Mouse (Mus musculus): ENCODE measurements around the gene Pde6g.

Pde6g gene

DNA sequence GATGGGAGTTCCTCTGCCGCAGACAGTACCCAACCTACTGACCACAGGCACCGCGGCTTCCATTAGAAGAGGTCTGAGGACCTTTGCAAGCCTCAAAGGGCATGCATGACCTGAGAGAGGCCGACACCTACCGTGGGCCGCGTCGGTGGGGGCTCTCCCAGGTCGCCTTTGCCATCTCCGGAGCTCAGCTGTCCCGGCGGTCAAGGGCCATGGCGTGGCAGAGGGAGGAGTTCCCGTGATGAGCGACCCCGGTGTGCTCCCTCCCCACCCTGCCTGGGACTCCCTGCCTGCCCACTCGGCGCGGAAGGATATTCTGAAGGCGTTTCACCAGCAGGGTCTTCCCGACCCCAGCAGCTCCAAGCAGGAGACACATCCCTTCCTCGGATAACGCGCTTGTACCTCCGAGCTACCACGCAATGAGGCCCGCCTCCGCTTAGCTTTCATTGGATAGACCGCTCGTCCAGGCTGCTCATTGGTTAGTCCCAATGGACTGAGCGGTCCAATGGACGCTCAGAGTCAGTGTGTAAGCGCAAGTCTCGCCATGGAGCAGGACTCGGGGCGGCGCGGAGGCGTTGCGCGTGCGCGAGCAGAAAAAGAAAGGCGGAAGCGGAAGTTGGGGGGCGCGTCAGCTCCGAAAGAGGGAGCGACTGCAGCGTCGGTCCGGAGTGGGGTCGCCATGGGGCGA is 13.9 kb upstream of the Pde6g start, which contains the start of gene Arl16:
Gene Arl16 (minus strand): TSS at position 557 of the 685 bp plus-strand sequence.
- peak; percentile 94 to 95 for DNase-seq (ENCODE audit: low spot score in 2 of 2)

DNA sequence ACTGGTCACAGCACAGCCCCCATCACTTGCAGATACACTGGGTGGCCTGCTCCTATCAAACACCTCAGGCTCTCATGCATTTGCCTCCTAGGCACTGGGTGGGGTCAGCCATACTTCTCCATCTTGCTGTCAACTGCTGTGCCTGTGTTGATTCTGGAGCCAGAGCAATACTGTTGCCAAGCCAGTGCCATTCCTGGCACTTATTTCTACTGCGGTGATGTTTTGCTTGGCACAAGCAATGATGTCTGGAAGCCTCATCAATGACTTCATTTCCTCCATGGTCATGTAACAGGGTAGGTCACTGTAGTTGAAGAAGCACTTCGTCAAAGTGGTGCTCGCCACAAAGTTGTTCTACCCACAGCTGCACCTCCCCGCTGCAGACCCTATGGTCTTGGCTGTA is 12.2 kb upstream of the Pde6g start:
- DNase-seq (ENCODE audit: low spot score in 2 of 2), result no peak

GRCm38 (mm10) chr11:120464365-120464764 is 11.1 kb upstream of the Pde6g start:
- DNase-seq (ENCODE audit: low spot score in 2 of 2), result no peak

GRCm38 (mm10) chr11:120463536-120463935 is 10.2 kb upstream of the Pde6g start:
- no peak for DNase-seq (ENCODE audit: low spot score in 2 of 2)

DNA sequence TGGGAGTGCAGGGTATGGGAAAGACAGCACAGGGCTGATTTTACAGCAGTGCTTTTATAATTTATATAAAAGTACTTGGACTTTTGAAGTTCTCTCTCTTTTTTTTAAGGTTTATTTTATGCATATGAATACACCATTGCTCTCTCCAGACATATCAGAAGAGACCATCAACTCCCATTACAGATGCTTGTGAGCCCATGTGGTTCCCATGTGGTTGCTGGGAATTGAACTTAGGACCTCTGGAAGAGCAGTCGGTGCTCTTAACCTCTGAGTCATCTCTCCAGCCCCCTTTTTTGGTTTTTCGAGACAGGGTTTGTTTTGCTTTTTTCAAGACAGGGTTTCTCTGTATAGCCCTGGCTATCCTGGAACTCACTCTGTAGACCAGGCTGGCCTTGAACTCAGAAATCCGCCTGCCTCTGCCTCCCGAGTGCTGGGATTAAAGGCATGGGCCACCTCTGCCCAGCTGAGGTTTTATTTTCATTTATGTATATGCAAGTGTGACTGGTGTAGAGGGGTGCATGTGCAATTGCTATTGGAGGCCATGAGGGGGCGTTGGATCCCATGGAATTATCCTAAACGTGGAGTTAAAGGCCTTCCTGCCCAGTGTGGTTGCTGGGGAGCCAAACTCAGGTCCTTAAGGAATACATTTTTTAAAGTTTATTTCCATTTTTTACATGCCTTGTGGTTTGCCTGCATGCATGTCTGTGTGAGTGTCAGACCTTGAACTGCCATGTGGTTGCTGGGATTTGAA is 5.7 kb upstream of the Pde6g start:
- no peak for DNase-seq (ENCODE audit: low spot score in 2 of 2)

GRCm38 (mm10) chr11:120457772-120458751 is 4.8 kb upstream of the Pde6g start, which contains the start of the genes Oxld1 and Ccdc137:
Gene Oxld1 (minus strand): TSS chr11:120458068.
Gene Ccdc137 (plus strand): TSS chr11:120458115.
- DNase-seq (ENCODE audit: low spot score in 2 of 2), result peak; percentile 39 to 75

DNA sequence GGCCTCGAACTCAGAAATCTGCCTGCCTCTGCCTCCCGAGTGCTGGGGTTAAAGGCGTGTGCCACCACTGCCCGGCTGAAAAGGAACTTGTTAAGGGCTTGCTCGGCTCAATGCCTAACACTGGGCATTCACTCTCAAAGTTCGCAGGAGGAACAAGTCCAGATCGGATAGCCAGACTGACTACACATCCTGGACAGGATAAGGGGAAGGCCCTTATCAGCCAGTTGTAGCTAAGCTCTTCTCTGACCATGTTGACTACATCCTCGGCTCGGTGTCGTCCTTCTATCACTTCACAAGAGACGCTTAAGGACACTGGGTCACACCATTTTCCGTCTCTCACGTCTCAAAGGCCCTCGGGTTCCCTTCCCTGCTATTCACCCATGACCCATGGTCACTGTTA is 4.1 kb upstream of the Pde6g start:
- DNase-seq (ENCODE audit: low spot score in 2 of 2), result no peak

DNA sequence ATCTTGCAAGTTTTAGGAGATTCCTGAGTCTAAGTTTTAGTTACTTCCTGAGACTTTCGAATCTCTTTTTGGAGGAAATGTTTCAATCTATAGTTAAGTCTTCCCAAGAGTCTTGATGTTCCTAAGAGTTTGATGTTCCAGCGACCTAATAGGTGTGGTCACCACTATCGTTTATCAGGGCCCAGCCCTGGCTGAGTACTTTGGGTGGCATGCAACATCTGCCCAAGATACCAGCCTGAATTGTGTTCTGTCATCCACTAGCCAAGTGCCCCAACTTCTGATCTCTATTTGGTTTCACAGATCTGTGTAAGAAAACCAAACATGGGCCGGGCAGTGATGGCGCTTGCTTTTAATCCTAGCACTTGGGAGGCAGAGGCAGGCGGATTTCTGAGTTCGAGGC is 2.1 kb upstream of the Pde6g start:
- no peak for DNase-seq (ENCODE audit: low spot score in 2 of 2)

GRCm38 (mm10) chr11:120454965-120455364 is 1.7 kb upstream of the Pde6g start:
- DNase-seq (ENCODE audit: low spot score in 2 of 2), result no peak

GRCm38 (mm10) chr11:120452246-120452645 is 1.1 kb downstream of the Pde6g start:
- DNase-seq (ENCODE audit: low spot score in 2 of 2), result no peak

DNA sequence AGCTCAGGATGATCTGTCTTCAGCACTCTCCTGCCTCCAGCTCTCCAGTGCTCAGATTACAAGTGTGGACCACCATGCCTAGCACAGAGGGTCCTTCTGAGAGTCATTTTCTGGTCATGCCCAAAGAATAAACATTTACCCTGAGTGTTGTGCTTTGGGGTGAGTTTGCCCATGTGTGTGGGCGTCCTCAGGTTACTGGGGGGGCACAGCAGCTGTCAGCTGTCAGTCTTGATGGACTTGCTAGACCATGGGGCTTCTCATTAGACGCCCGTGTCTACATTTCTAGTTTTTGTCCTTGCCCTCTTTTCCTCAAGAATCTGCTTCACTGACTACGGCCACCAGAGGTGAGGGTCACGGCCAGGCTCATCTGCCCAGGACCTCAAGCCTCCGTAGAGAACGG is 6.1 kb downstream of the Pde6g start:
- no peak for DNase-seq (ENCODE audit: low spot score in 2 of 2)

- no peak for DNase-seq (ENCODE audit: low spot score in 2 of 2)
These were observed 7.8 kb downstream of the Pde6g start for GRCm38 (mm10) chr11:120445475-120445874.

DNA sequence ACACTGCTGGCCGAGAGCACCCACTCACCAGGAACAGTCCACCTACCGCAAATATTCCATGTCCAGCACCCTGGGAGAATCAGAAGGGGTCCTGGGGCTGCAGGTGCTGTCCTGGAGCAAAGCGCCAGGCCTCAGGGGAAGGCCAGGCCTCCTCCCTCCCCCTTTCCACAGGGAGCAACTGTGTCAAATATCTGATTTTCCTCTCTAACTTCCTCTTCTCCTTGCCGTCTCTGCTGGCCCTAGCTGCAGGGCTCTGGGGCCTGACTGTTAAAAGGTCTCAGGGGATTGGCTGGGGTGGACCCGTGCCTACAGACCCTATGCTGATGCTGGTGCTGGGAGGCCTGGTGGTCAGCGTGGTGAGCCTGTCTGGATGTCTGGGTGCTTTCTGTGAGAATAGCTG is 9.2 kb downstream of the Pde6g start:
- no peak for DNase-seq (ENCODE audit: low spot score in 2 of 2)

DNA sequence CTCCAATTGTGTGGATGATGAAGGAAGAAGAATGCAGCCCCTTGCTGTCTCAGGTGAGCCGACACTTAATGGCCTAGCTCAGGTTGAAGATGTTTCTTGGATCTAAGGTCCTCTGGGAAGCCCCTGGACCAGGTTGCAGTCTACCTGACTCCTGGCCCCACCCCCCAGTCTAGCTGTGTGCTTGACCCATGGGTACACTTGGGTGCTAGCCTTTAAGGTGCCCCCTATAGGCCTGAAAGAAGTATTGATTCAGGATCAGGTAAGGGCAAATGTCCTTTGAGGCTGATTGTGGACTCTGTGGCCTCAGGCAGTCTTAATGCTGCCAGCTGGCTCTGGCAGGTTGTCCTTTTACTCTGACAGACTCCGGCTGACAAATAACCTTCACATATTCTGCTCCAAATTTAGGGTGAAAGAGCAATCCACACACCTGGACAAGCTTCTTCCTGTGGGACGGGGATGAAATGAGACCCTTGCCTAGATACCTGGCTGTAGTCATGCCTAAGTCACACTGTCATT is 10.5 kb downstream of the Pde6g start:
- no peak for DNase-seq (ENCODE audit: low spot score in 2 of 2)

DNA sequence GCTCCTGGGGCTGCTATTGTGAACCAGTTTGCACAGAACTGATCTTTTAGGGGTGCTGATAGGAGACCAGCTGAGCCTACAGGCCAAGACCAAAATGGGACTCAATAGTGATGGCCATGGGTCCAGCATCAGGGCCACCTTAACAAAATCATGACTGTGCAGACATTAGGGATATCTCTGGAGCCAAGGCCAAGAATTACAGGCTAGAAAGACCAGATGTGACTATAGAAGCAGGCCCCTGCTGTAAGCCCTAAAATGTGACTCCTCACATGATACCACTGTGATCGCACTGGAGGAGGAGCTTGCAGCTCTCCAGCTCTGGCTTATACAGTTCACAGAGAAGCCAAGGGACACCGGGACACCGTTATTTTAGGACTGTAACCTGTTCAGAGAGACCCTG is 11.0 kb downstream of the Pde6g start, which contains the start of gene Tspan10:
Gene Tspan10 (plus strand): TSS at position 301 of the 400 bp plus-strand sequence.
- DNase-seq (ENCODE audit: low spot score in 2 of 2), result no peak

DNA sequence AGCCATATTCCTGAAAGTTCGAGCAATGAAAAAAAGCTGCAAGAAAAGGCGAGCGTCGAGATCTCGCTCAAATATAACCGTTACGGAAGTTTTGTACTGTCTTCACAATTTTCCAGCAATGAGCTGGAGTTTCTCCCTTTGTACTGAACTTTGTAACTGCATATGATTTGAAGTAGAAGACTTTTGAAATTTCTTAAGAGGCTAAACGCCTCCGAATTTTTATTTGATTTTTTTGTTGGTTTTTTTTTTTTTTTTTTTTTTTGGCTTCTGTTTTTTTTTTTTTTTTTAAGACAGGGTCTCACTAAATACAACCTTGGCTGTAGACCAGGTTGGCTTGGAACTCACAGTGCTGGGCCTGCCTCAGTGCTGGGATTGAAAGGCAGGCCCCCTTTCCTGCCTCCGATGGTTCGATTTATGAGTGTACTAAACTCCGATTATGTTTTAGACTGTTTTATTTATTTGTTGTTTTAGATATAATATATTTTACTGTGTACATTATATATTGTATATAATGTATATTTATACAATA is 15.4 kb downstream of the Pde6g start:
- no peak for DNase-seq (ENCODE audit: low spot score in 2 of 2)

GRCm38 (mm10) chr11:120437152-120437856 is 16.0 kb downstream of the Pde6g start, which contains the start of gene Nploc4:
Gene Nploc4 (minus strand): TSS chr11:120437708.
- peak; percentile 62 to 85 for DNase-seq (ENCODE audit: low spot score in 2 of 2)

- DNase-seq (ENCODE audit: low spot score in 2 of 2), result no peak
These were observed 26.6 kb downstream of the Pde6g start for GRCm38 (mm10) chr11:120426727-120427126.

- DNase-seq (ENCODE audit: low spot score in 2 of 2), result peak in 1 of 2 experiments; percentile 39
These were observed 29.6 kb downstream of the Pde6g start for GRCm38 (mm10) chr11:120423569-120424295.

Data from frontal cortex, postnatal 10 days (tissue).